ENCODE assay signal across 8 mouse cellular contexts in genomic region chr6:86527766-86528450, GRCm38 (mm10). TPM values are rescaled to one million over a fixed set of nuclear protein-coding genes. Genes with fewer than 3 reads are reported as not detected.
DNase-seq lines count a peak whose midpoint lies in the region; ATAC-seq and TF ChIP-seq lines count a peak whose summit lies in the region.

No protein-coding gene starts in this region.

- H3K4me1 ChIP-seq in kidney, embryonic 16.5 days (ENCODE audit: insufficient read depth, low read length): peaks cover 16% of the 10 kb centered on the region
- H3K4me1 ChIP-seq in embryonic facial prominence, embryonic 12.5 days: peaks cover 9% of the 10 kb centered on the region
- H3K4me1 ChIP-seq in intestine, embryonic 16.5 days (ENCODE audit: control insufficient read depth, insufficient read depth, low read length): peaks cover 8% of the 10 kb centered on the region; the same call in 1 of the 2 replicates
- peaks cover 2% of the 10 kb centered on the region; the same call in 1 of the 2 replicates for H3K4me1 ChIP-seq in olfactory bulb, adult 2 months (ENCODE audit: control insufficient read depth, insufficient read depth, low read length)

- peak overlapping the region; percentile 85 for H3K4me3 ChIP-seq in kidney, embryonic 16.5 days (ENCODE audit: low read length)
- H3K4me3 ChIP-seq in embryonic facial prominence, embryonic 12.5 days: peak overlapping the region; percentile 98
- peak overlapping the region; percentile 94; the same call in 1 of the 2 replicates for H3K4me3 ChIP-seq in intestine, embryonic 16.5 days (ENCODE audit: low read length)
- no peak overlapping the region for H3K4me3 ChIP-seq in olfactory bulb, adult 2 months (ENCODE audit: insufficient read depth, low read depth, low read length)

- peak overlapping the region; percentile 100 for H3K27ac ChIP-seq in kidney, embryonic 16.5 days (ENCODE audit: low read length)
- peak overlapping the region; percentile 100 for H3K27ac ChIP-seq in embryonic facial prominence, embryonic 12.5 days
- peak overlapping the region; percentile 100 for H3K27ac ChIP-seq in intestine, embryonic 16.5 days (ENCODE audit: low read length)
- H3K27ac ChIP-seq in olfactory bulb, adult 2 months (ENCODE audit: insufficient read depth, low read depth, low read length): peak overlapping the region; percentile 100; the same call in 1 of the 2 replicates

- no peaks in the 10 kb centered on the region for H3K9me3 ChIP-seq in kidney, embryonic 16.5 days (ENCODE audit: low read length)
- H3K9me3 ChIP-seq in embryonic facial prominence, embryonic 12.5 days: no peaks in the 10 kb centered on the region
- H3K9me3 ChIP-seq in intestine, embryonic 16.5 days (ENCODE audit: control insufficient read depth, low read length): no peaks in the 10 kb centered on the region

- WGBS in kidney, embryonic 16.5 days: 81% methylated on average over 1 of the region's 4 CpGs
- 84% methylated on average over 1 of the region's 4 CpGs for WGBS in embryonic facial prominence, embryonic 12.5 days
- 43% methylated on average over 2 of the region's 4 CpGs for WGBS in intestine, embryonic 16.5 days
- 23% methylated on average over 4 of the region's 4 CpGs for WGBS in olfactory bulb, adult 2 months

- no peak for DNase-seq in kidney, adult 9 months
- DNase-seq in urinary bladder, postnatal 14 days (ENCODE audit: low spot score): no peak
- no peak for DNase-seq in lung, postnatal 14 days
- no peak for DNase-seq in kidney, postnatal 25 days

- no peak for ATAC-seq in kidney, embryonic 16.5 days (ENCODE audit: low FRiP score, low TSS enrichment)
- no peak for ATAC-seq in embryonic facial prominence, embryonic 12.5 days (ENCODE audit: insufficient number of reproducible peaks, insufficient read depth, low FRiP score, low TSS enrichment)
- no peak for ATAC-seq in intestine, embryonic 16.5 days

- H3K9ac ChIP-seq in kidney, embryonic 16.5 days (replicated peaks; ENCODE audit: low read length): peak overlapping the region; percentile 97; the same call in 1 of the 2 replicates
- H3K9ac ChIP-seq in embryonic facial prominence, embryonic 12.5 days: peak overlapping the region; percentile 99; the same call in 1 of the 2 replicates
- H3K9ac ChIP-seq in intestine, embryonic 16.5 days (ENCODE audit: low read depth, low read length): peak overlapping the region; percentile 99; the same call in 1 of the 2 replicates

- H3K27me3 ChIP-seq in kidney, embryonic 16.5 days (ENCODE audit: insufficient read depth, low read length): no peaks in the 10 kb centered on the region
- no peaks in the 10 kb centered on the region for H3K27me3 ChIP-seq in embryonic facial prominence, embryonic 12.5 days
- H3K27me3 ChIP-seq in intestine, embryonic 16.5 days (replicated peaks; ENCODE audit: control insufficient read depth, insufficient read depth, low read length): no peaks in the 10 kb centered on the region

- no peak for TF ChIP-seq CTCF in olfactory bulb, adult 2 months (IDR thresholded peaks at IDR 0.05; ENCODE audit: insufficient read depth, low read depth, low read length)

- peak overlapping the region; percentile 92 for H3K4me2 ChIP-seq in kidney, embryonic 16.5 days (replicated peaks; ENCODE audit: low read depth, low read length)
- H3K4me2 ChIP-seq in embryonic facial prominence, embryonic 12.5 days (replicated peaks): peak overlapping the region; percentile 85
- peak overlapping the region; percentile 83 for H3K4me2 ChIP-seq in intestine, embryonic 16.5 days (ENCODE audit: low read depth, low read length)

- H3K36me3 ChIP-seq in kidney, embryonic 16.5 days (ENCODE audit: insufficient read depth, low read length): peaks cover 26% of the 10 kb centered on the region
- peaks cover 17% of the 10 kb centered on the region for H3K36me3 ChIP-seq in embryonic facial prominence, embryonic 12.5 days
- H3K36me3 ChIP-seq in intestine, embryonic 16.5 days (ENCODE audit: control insufficient read depth, insufficient read depth, low read length): peaks cover 6% of the 10 kb centered on the region

- TF ChIP-seq POLR2A in olfactory bulb, adult 2 months (IDR thresholded peaks at IDR 0.05; ENCODE audit: insufficient read depth, low read depth, low read length): no peak

RNA-seq across cellular contexts. Expression of gene Pcbp1, which starts 1.8 kb away (rescaled TPM):
- 195 and 234 TPM in 2 replicates for polyA plus RNA-seq in kidney, embryonic 16.5 days (2015; fragmentation: Nextera tagmentation; extraction: Ambion mirVana)
- 537 and 549 TPM in 2 replicates for polyA plus RNA-seq in embryonic facial prominence, embryonic 12.5 days (2016; fragmentation: Nextera tagmentation; extraction: Ambion mirVana)
- 173 and 183 TPM in 2 replicates for polyA plus RNA-seq in intestine, embryonic 16.5 days (2015; fragmentation: Nextera tagmentation; extraction: Ambion mirVana)
- polyA plus RNA-seq in olfactory bulb, adult 2 months (2012; ENCODE audit: insufficient read depth, insufficient read length, low replicate concordance, missing spikeins): not detected in 2 replicates
